Mouse (Mus musculus): Measurements from ENCODE around the gene Naxd. TPM values are rescaled to one million over a fixed set of nuclear protein-coding genes. Genes with fewer than 3 reads are reported as not detected.

The Naxd gene
- polyA plus RNA-seq, 1 experiment, result 96.5 TPM

DNA sequence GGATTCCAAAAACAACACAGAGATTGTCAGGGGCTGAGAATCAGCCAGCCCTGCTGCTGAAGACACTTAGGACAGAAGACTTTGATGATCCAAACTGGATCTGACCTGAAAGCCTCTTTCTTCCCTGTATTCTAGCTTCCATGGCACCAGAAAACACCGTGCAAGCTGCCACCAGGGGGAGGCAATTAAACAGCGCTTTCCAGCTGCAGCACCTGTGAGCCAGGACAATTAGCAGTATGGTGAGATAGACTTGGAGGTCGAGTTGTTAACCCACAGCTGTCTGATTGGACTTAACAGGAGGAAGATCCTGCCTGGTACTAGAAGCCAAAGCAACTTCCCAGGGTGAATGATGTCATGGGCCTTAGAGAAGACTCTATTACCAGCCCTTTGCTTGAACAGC, 28.2 kb upstream of the Naxd start:
- Histone ChIP-seq H3K4me3 (ENCODE audit: insufficient read depth, low read length) (no peak overlapping the region), H3K4me1 (ENCODE audit: control insufficient read depth, insufficient read depth, low read length) (no peaks in the 10 kb centered on the region), H3K27ac (ENCODE audit: insufficient read depth, low read length) (no peak overlapping the region)
- no peak for TF ChIP-seq POLR2A (IDR thresholded peaks at IDR 0.05; ENCODE audit: extremely low read depth, insufficient read depth, low read length)
- TF ChIP-seq CTCF (IDR thresholded peaks at IDR 0.05; ENCODE audit: extremely low read depth, insufficient read depth, low read length), result peak; percentile 56

DNA sequence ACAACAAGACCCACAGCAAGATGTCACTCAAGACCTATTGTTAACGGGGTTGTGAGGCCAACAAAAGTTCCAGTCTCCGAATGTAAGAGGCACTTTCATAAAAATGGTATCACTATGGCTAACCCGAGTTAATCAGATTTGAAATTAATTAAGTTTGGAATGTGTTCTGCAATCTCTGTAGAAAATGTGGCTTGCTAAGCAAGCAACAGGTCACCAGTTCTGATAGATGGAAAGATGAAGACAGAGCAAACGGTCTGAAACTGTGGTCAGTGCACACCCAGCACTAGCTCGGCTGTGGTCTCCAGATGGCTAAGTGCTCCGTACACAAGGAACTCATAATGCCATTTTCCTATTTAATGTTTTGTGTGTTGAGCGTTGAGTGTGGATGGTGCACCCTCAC, 26.6 kb upstream of the Naxd start:
- H3K4me1 ChIP-seq (ENCODE audit: control insufficient read depth, insufficient read depth, low read length), result no peaks in the 10 kb centered on the region
- H3K27ac ChIP-seq (ENCODE audit: insufficient read depth, low read length), result no peak overlapping the region
- TF ChIP-seq CTCF (IDR thresholded peaks at IDR 0.05; ENCODE audit: extremely low read depth, insufficient read depth, low read length) (no peak), POLR2A (IDR thresholded peaks at IDR 0.05; ENCODE audit: extremely low read depth, insufficient read depth, low read length) (no peak)
- no peak overlapping the region for H3K4me3 ChIP-seq (ENCODE audit: insufficient read depth, low read length)

GRCm38 (mm10) chr8:11471309-11471708, 26.0 kb upstream of the Naxd start:
- Histone ChIP-seq H3K4me1 (ENCODE audit: control insufficient read depth, insufficient read depth, low read length) (no peaks in the 10 kb centered on the region), H3K27ac (ENCODE audit: insufficient read depth, low read length) (no peak overlapping the region), H3K4me3 (ENCODE audit: insufficient read depth, low read length) (no peak overlapping the region)
- TF ChIP-seq CTCF (IDR thresholded peaks at IDR 0.05; ENCODE audit: extremely low read depth, insufficient read depth, low read length) (no peak), POLR2A (IDR thresholded peaks at IDR 0.05; ENCODE audit: extremely low read depth, insufficient read depth, low read length) (no peak)

- TF ChIP-seq CTCF (IDR thresholded peaks at IDR 0.05; ENCODE audit: extremely low read depth, insufficient read depth, low read length) (no peak), POLR2A (IDR thresholded peaks at IDR 0.05; ENCODE audit: extremely low read depth, insufficient read depth, low read length) (no peak)
- Histone ChIP-seq H3K4me1 (ENCODE audit: control insufficient read depth, insufficient read depth, low read length) (no peaks in the 10 kb centered on the region), H3K4me3 (ENCODE audit: insufficient read depth, low read length) (no peak overlapping the region), H3K27ac (ENCODE audit: insufficient read depth, low read length) (no peak overlapping the region)
Measured at GRCm38 (mm10) chr8:11473072-11473471, 24.2 kb upstream of the Naxd start.

- Histone ChIP-seq H3K4me1 (ENCODE audit: control insufficient read depth, insufficient read depth, low read length) (no peaks in the 10 kb centered on the region), H3K27ac (ENCODE audit: insufficient read depth, low read length) (no peak overlapping the region), H3K4me3 (ENCODE audit: insufficient read depth, low read length) (no peak overlapping the region)
- TF ChIP-seq CTCF (IDR thresholded peaks at IDR 0.05; ENCODE audit: extremely low read depth, insufficient read depth, low read length) (no peak), POLR2A (IDR thresholded peaks at IDR 0.05; ENCODE audit: extremely low read depth, insufficient read depth, low read length) (no peak)
Measured at GRCm38 (mm10) chr8:11475397-11475796, 21.9 kb upstream of the Naxd start.

GRCm38 (mm10) chr8:11475876-11476275, 21.4 kb upstream of the Naxd start:
- H3K4me1 ChIP-seq (ENCODE audit: control insufficient read depth, insufficient read depth, low read length), result no peaks in the 10 kb centered on the region
- H3K27ac ChIP-seq (ENCODE audit: insufficient read depth, low read length), result no peak overlapping the region
- no peak overlapping the region for H3K4me3 ChIP-seq (ENCODE audit: insufficient read depth, low read length)
- TF ChIP-seq CTCF (IDR thresholded peaks at IDR 0.05; ENCODE audit: extremely low read depth, insufficient read depth, low read length) (no peak), POLR2A (IDR thresholded peaks at IDR 0.05; ENCODE audit: extremely low read depth, insufficient read depth, low read length) (no peak)

- Histone ChIP-seq H3K4me3 (ENCODE audit: insufficient read depth, low read length) (no peak overlapping the region), H3K4me1 (ENCODE audit: control insufficient read depth, insufficient read depth, low read length) (no peaks in the 10 kb centered on the region), H3K27ac (ENCODE audit: insufficient read depth, low read length) (no peak overlapping the region)
- TF ChIP-seq POLR2A (IDR thresholded peaks at IDR 0.05; ENCODE audit: extremely low read depth, insufficient read depth, low read length) (no peak), CTCF (IDR thresholded peaks at IDR 0.05; ENCODE audit: extremely low read depth, insufficient read depth, low read length) (no peak)
Measured at GRCm38 (mm10) chr8:11476338-11477177, 20.7 kb upstream of the Naxd start.

- Histone ChIP-seq H3K4me1 (ENCODE audit: control insufficient read depth, insufficient read depth, low read length) (no peaks in the 10 kb centered on the region), H3K4me3 (ENCODE audit: insufficient read depth, low read length) (no peak overlapping the region; the same call in 1 of the 2 replicates), H3K27ac (ENCODE audit: insufficient read depth, low read length) (no peak overlapping the region)
- TF ChIP-seq CTCF (IDR thresholded peaks at IDR 0.05; ENCODE audit: extremely low read depth, insufficient read depth, low read length) (no peak), POLR2A (IDR thresholded peaks at IDR 0.05; ENCODE audit: extremely low read depth, insufficient read depth, low read length) (no peak)
Measured at GRCm38 (mm10) chr8:11477178-11477553, 20.1 kb upstream of the Naxd start.

DNA sequence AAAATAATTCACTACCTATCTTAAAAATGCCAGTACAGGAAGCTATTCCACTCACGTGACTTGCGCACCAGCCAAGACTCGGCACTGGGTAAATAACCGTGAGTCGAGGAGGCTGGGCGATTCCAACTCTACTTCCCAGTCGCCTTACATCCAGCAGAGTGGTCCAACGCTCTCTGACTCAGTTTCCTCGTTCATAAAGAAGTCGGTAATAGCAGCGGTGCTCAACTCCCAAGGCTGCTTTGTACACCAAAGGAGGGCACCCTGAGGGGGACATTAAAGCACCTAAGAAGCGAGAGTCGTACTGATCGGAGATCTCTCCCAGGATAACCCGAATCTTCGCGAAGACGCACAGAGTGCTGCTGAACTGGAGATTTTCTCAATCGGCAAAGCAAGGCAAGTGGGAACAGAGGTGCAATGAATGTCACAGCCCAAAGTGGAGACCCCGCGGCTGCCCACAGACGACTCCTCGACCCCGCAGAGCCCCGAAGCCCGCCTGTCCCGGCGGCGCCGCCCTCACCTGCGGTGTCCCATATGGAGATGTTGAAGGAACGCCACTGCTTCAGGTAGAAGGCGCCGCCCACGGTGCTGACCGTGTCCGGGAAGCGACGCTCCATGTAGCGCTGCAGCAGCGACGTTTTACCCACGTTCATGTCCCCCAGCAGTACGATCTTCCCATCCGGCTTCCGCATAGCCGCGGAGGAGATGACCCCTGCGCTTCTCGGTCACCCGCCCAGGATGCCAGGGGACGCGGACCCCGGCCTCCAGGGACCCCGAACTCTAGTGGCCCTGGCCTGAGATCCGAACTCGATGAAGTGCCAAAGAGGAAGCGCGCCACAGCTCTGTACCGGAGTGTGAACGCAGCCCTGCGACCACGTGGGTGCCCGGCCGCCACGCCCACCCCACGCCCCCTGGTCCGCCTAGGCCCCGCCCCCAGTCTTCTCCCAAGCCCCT, 19.2 kb upstream of the Naxd start, which contains the start of gene Rab20:
TSS of gene Rab20 (minus strand) at position 900 of the 951 bp plus-strand sequence.
- Histone ChIP-seq H3K4me1 (ENCODE audit: control insufficient read depth, insufficient read depth, low read length) (no peaks in the 10 kb centered on the region), H3K27ac (ENCODE audit: insufficient read depth, low read length) (no peak within 1 kb of the TSS), H3K4me3 (ENCODE audit: insufficient read depth, low read length) (peak within 1 kb of the TSS; percentile 50)
- TF ChIP-seq POLR2A (IDR thresholded peaks at IDR 0.05; ENCODE audit: extremely low read depth, insufficient read depth, low read length) (no peak), CTCF (IDR thresholded peaks at IDR 0.05; ENCODE audit: extremely low read depth, insufficient read depth, low read length) (no peak)
